Mouse (Mus musculus): ENCODE results near the gene Olfr124. TPM values are rescaled to one million over a fixed set of nuclear protein-coding genes. Genes with fewer than 3 reads are reported as not detected.

The Olfr124 gene
- polyA plus RNA-seq (2014; fragmentation: Nextera tagmentation; extraction: Ambion mirVana): not detected in 2 replicates

- 70% methylated on average over 3 of the region's 3 CpGs for WGBS
- Histone ChIP-seq H3K9me3 (ENCODE audit: control insufficient read depth, low read length) (peaks cover 2% of the 10 kb centered on the region; the same call in 1 of the 2 replicates), H3K9ac (ENCODE audit: low read length) (no peak within 1 kb of the TSS), H3K4me2 (ENCODE audit: low read length) (no peak within 1 kb of the TSS), H3K27ac (replicated peaks in 1 of 2; ENCODE audit: control insufficient read depth in 1 of 2, insufficient read depth in 1 of 2, low read depth in 2 of 2, low read length in 2 of 2) (no peak within 1 kb of the TSS), H3K4me3 (ENCODE audit: control insufficient read depth in 1 of 2, insufficient read depth in 1 of 2, low read depth in 1 of 2, low read length in 2 of 2) (no peak within 1 kb of the TSS), H3K4me1 (ENCODE audit: control insufficient read depth in 2 of 2, insufficient read depth in 2 of 2, low read length in 2 of 2) (no peaks in the 10 kb centered on the region), H3K27me3 (ENCODE audit: control insufficient read depth, insufficient read depth, low read length) (no peaks in the 10 kb centered on the region), H3K36me3 (ENCODE audit: control insufficient read depth, insufficient read depth, low read length) (no peaks in the 10 kb centered on the region)
- no peak for ATAC-seq (ENCODE audit: insufficient number of reproducible peaks, insufficient read depth, low FRiP score, low read depth)
These were observed at the start of gene Olfr124 for GRCm38 (mm10) chr17:37799588-37799987. Gene Olfr124 (plus strand): TSS chr17:37799888.

- ATAC-seq (ENCODE audit: insufficient number of reproducible peaks, insufficient read depth, low FRiP score, low read depth): no peak
- Histone ChIP-seq H3K9me3 (ENCODE audit: control insufficient read depth, low read length) (no peaks in the 10 kb centered on the region), H3K36me3 (ENCODE audit: control insufficient read depth, insufficient read depth, low read length) (no peaks in the 10 kb centered on the region), H3K4me2 (ENCODE audit: low read length) (no peak within 1 kb of the TSS), H3K4me1 (ENCODE audit: control insufficient read depth in 2 of 2, insufficient read depth in 2 of 2, low read length in 2 of 2) (no peaks in the 10 kb centered on the region), H3K27ac (replicated peaks in 1 of 2; ENCODE audit: control insufficient read depth in 1 of 2, insufficient read depth in 1 of 2, low read depth in 2 of 2, low read length in 2 of 2) (no peak within 1 kb of the TSS), H3K9ac (ENCODE audit: low read length) (no peak within 1 kb of the TSS), H3K27me3 (ENCODE audit: control insufficient read depth, insufficient read depth, low read length) (no peaks in the 10 kb centered on the region), H3K4me3 (ENCODE audit: control insufficient read depth in 1 of 2, insufficient read depth in 1 of 2, low read depth in 1 of 2, low read length in 2 of 2) (no peak within 1 kb of the TSS)
- 73% methylated on average over 4 of the region's 4 CpGs for WGBS
These were observed 31.4 kb upstream of the Olfr124 start, which contains the start of gene Olfr122 for GRCm38 (mm10) chr17:37768307-37768706. Gene Olfr122 (plus strand): TSS chr17:37768607.

- Histone ChIP-seq H3K9me3 (ENCODE audit: control insufficient read depth, low read length) (no peaks in the 10 kb centered on the region), H3K9ac (ENCODE audit: low read length) (no peak within 1 kb of the TSS), H3K4me1 (ENCODE audit: control insufficient read depth in 2 of 2, insufficient read depth in 2 of 2, low read length in 2 of 2) (no peaks in the 10 kb centered on the region), H3K4me3 (ENCODE audit: control insufficient read depth in 1 of 2, insufficient read depth in 1 of 2, low read depth in 1 of 2, low read length in 2 of 2) (no peak within 1 kb of the TSS), H3K36me3 (ENCODE audit: control insufficient read depth, insufficient read depth, low read length) (no peaks in the 10 kb centered on the region), H3K27me3 (ENCODE audit: control insufficient read depth, insufficient read depth, low read length) (no peaks in the 10 kb centered on the region), H3K27ac (replicated peaks in 1 of 2; ENCODE audit: control insufficient read depth in 1 of 2, insufficient read depth in 1 of 2, low read depth in 2 of 2, low read length in 2 of 2) (no peak within 1 kb of the TSS), H3K4me2 (ENCODE audit: low read length) (no peak within 1 kb of the TSS)
- ATAC-seq (ENCODE audit: insufficient number of reproducible peaks, insufficient read depth, low FRiP score, low read depth): no peak
- 89% methylated on average over 2 of the region's 2 CpGs for WGBS
These were observed 6.5 kb upstream of the Olfr124 start, which contains the start of gene Olfr123 for GRCm38 (mm10) chr17:37793229-37793628. Gene Olfr123 (plus strand): TSS chr17:37793529.

GRCm38 (mm10) chr17:37832649-37833048 is 33.0 kb downstream of the Olfr124 start, which contains the start of gene Olfr125:
Gene Olfr125 (plus strand): TSS chr17:37832949.
- no peak within 1 kb of the TSS for H3K27ac ChIP-seq (replicated peaks in 1 of 2; ENCODE audit: control insufficient read depth in 1 of 2, insufficient read depth in 1 of 2, low read depth in 2 of 2, low read length in 2 of 2)
- H3K4me2 ChIP-seq (ENCODE audit: low read length): no peak within 1 kb of the TSS
- no peak for ATAC-seq (ENCODE audit: insufficient number of reproducible peaks, insufficient read depth, low FRiP score, low read depth)
- H3K9me3 ChIP-seq (ENCODE audit: control insufficient read depth, low read length): no peaks in the 10 kb centered on the region
- no peaks in the 10 kb centered on the region for H3K27me3 ChIP-seq (ENCODE audit: control insufficient read depth, insufficient read depth, low read length)
- H3K9ac ChIP-seq (ENCODE audit: low read length): no peak within 1 kb of the TSS
- H3K36me3 ChIP-seq (ENCODE audit: control insufficient read depth, insufficient read depth, low read length): no peaks in the 10 kb centered on the region
- H3K4me3 ChIP-seq (ENCODE audit: control insufficient read depth in 1 of 2, insufficient read depth in 1 of 2, low read depth in 1 of 2, low read length in 2 of 2): no peak within 1 kb of the TSS
- H3K4me1 ChIP-seq (ENCODE audit: control insufficient read depth in 2 of 2, insufficient read depth in 2 of 2, low read length in 2 of 2): no peaks in the 10 kb centered on the region

GRCm38 (mm10) chr17:37847183-37847582 is 47.5 kb downstream of the Olfr124 start, which contains the start of gene Olfr126:
Gene Olfr126 (plus strand): TSS chr17:37847483.
- H3K4me1 ChIP-seq (ENCODE audit: control insufficient read depth in 2 of 2, insufficient read depth in 2 of 2, low read length in 2 of 2): no peaks in the 10 kb centered on the region
- no peaks in the 10 kb centered on the region for H3K27me3 ChIP-seq (ENCODE audit: control insufficient read depth, insufficient read depth, low read length)
- ATAC-seq (ENCODE audit: insufficient number of reproducible peaks, insufficient read depth, low FRiP score, low read depth): no peak
- H3K9ac ChIP-seq (ENCODE audit: low read length): no peak within 1 kb of the TSS
- H3K4me2 ChIP-seq (ENCODE audit: low read length): no peak within 1 kb of the TSS
- no peaks in the 10 kb centered on the region for H3K9me3 ChIP-seq (ENCODE audit: control insufficient read depth, low read length)
- H3K27ac ChIP-seq (replicated peaks in 1 of 2; ENCODE audit: control insufficient read depth in 1 of 2, insufficient read depth in 1 of 2, low read depth in 2 of 2, low read length in 2 of 2): no peak within 1 kb of the TSS
- no peak within 1 kb of the TSS for H3K4me3 ChIP-seq (ENCODE audit: control insufficient read depth in 1 of 2, insufficient read depth in 1 of 2, low read depth in 1 of 2, low read length in 2 of 2)
- no peaks in the 10 kb centered on the region for H3K36me3 ChIP-seq (ENCODE audit: control insufficient read depth, insufficient read depth, low read length)

Other genes starting within 250 kb of the Olfr124 start
- not detected in 2 replicates for gene Olfr112, start 230.4 kb upstream of the Olfr124 start, polyA plus RNA-seq (2014; fragmentation: Nextera tagmentation; extraction: Ambion mirVana)
- not detected in 2 replicates for gene Olfr113, start 222.2 kb upstream of the Olfr124 start, polyA plus RNA-seq (2014; fragmentation: Nextera tagmentation; extraction: Ambion mirVana)
- not detected in 2 replicates for gene Olfr114, start 207.1 kb upstream of the Olfr124 start, polyA plus RNA-seq (2014; fragmentation: Nextera tagmentation; extraction: Ambion mirVana)
- not detected in 2 replicates for gene Olfr115, start 172.8 kb upstream of the Olfr124 start, polyA plus RNA-seq (2014; fragmentation: Nextera tagmentation; extraction: Ambion mirVana)
- not detected in 2 replicates for gene Olfr116, start 172.7 kb upstream of the Olfr124 start, polyA plus RNA-seq (2014; fragmentation: Nextera tagmentation; extraction: Ambion mirVana)
- gene Olfr117, start 136.1 kb upstream of the Olfr124 start, polyA plus RNA-seq (2014; fragmentation: Nextera tagmentation; extraction: Ambion mirVana): not detected in 2 replicates
- gene Olfr118, start 132.9 kb upstream of the Olfr124 start, polyA plus RNA-seq (2014; fragmentation: Nextera tagmentation; extraction: Ambion mirVana): not detected in 2 replicates
- not detected in 2 replicates for gene Olfr119, start 103.3 kb upstream of the Olfr124 start, polyA plus RNA-seq (2014; fragmentation: Nextera tagmentation; extraction: Ambion mirVana)
- not detected in 2 replicates for gene Olfr120, start 78.1 kb upstream of the Olfr124 start, polyA plus RNA-seq (2014; fragmentation: Nextera tagmentation; extraction: Ambion mirVana)
- not detected in 2 replicates for gene Olfr121, start 51.0 kb upstream of the Olfr124 start, polyA plus RNA-seq (2014; fragmentation: Nextera tagmentation; extraction: Ambion mirVana)
- gene Olfr122, start 31.3 kb upstream of the Olfr124 start, polyA plus RNA-seq (2014; fragmentation: Nextera tagmentation; extraction: Ambion mirVana): not detected in 2 replicates
- gene Olfr123, start 6.4 kb upstream of the Olfr124 start, polyA plus RNA-seq (2014; fragmentation: Nextera tagmentation; extraction: Ambion mirVana): not detected in 2 replicates
- not detected in 2 replicates for gene Olfr125, start 33.1 kb downstream of the Olfr124 start, polyA plus RNA-seq (2014; fragmentation: Nextera tagmentation; extraction: Ambion mirVana)
- not detected in 2 replicates for gene Olfr126, start 47.6 kb downstream of the Olfr124 start, polyA plus RNA-seq (2014; fragmentation: Nextera tagmentation; extraction: Ambion mirVana)
- not detected in 2 replicates for gene Olfr127, start 100.5 kb downstream of the Olfr124 start, polyA plus RNA-seq (2014; fragmentation: Nextera tagmentation; extraction: Ambion mirVana)
- not detected in 2 replicates for gene Olfr128, start 120.7 kb downstream of the Olfr124 start, polyA plus RNA-seq (2014; fragmentation: Nextera tagmentation; extraction: Ambion mirVana)
- not detected in 2 replicates for gene Olfr761, start 153.2 kb downstream of the Olfr124 start, polyA plus RNA-seq (2014; fragmentation: Nextera tagmentation; extraction: Ambion mirVana)